Mouse (Mus musculus) megakaryocyte, embryonic 14.5 days (primary cell): ENCODE measurements around the gene Pin1.

Experiments used
- FLI1 ChIP-seq: IDR thresholded peaks from 2 replicates; pipeline ENCODE4 v1.6.1; 2012; ENCODE audit warnings: low read length, inconsistent platforms, mixed read lengths
- GATA1 ChIP-seq: IDR thresholded peaks from 3 replicates; pipeline ENCODE4 v1.6.1; 2012; ENCODE audit warnings: mixed read lengths, low read length, inconsistent platforms, borderline replicate concordance

DNA sequence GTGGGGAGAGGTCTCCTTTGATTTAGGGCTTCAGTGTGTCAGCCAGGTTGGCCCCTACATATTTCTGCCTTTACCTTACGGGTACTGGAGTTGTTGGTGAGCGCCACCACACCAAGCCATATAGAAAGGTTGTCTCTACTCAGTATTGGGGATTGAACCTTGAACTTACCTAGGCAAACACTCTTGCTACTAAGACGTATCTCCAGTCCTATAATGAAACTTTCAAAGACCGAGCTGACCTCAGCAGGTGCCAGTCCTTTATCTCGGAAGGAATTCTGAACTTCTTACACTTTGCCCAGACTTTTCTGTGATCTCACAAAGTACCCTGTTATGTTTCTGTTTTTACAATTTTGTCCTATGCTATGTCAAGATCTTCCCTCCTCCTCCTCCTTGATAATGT is 39.9 kb upstream of the Pin1 start:
- TF ChIP-seq GATA1 (no peak), FLI1 (no peak)
